ENCODE assay signal across 8 mouse cellular contexts in the genomic region with DNA sequence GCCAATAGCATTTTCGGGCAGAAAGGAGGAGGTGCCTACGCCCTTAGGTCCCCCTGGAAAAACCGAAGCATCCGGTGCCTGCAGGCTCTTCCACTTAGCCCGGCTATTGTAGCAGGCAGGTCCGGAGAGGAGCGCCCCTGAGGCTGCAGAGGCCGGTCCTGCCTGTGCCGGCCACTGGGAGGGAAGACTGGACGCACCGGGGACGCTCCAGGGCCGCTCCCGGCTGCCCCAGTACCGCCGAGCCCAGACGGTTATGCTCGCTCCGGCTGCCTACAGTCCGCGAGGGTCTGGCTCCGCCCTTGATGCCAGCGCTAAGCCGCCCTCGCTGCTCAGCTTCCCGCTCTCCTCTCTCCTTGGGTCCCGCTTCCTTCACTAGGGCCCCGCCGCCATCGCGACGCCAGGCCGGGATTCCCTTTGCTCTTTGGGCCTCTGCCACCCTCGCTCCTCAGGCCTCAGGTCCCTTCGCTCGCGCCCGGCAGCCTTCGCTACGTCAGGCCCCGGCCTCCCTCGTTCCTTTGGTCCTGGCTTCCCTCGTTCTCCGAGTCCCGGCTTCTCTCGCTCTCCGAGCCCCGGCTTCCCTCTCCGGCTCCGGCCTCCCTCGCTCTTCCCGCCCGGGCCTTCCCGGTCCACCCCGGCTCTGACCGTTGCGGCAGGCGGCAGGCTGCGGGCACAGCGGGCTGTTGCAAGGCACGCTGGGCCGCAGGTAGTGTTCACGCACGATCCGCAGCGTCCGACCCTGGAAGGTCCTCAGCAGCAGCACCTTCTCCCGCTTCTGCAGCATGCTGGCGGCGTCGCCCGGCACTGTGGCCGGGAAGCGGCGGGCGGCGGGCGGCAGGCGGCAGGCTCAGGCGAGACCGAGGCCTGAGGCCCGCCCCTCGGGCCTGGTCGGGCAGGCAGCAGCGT. TPM values are rescaled to one million over a fixed set of nuclear protein-coding genes. Genes with fewer than 3 reads are reported as not detected.
A peak's percentile ranks its signal among the peaks of the same experiment; 100 is the strongest.
DNase-seq lines count a peak whose midpoint lies in the region; ATAC-seq and TF ChIP-seq lines count a peak whose summit lies in the region.

No protein-coding gene starts in this region.

- DNase-seq in adrenal gland, postnatal 10 days, result peak; percentile 85
- DNase-seq in embryo, embryonic 9.5 days (ENCODE audit: extremely low spot score), result peak; percentile 87
- peak; percentile 78 to 81 for DNase-seq in left cerebral cortex, postnatal 36 days (ENCODE audit: low spot score in 2 of 2)
- DNase-seq in midbrain, embryonic 10.5 days (ENCODE audit: low spot score), result peak; percentile 86
- DNase-seq in right cerebral cortex, postnatal 36 days (ENCODE audit: low spot score in 2 of 2), result peak; percentile 41 to 42
- peak; percentile 74 to 76 for DNase-seq in urinary bladder, postnatal 4 days (ENCODE audit: low spot score in 2 of 2)

- H3K4me3 ChIP-seq in intestine, postnatal 0 days (ENCODE audit: low read depth, low read length), result peak overlapping the region; percentile 66
- peak overlapping the region; percentile 71 for H3K4me3 ChIP-seq in midbrain, embryonic 10.5 days

- H3K4me1 ChIP-seq in intestine, postnatal 0 days (replicated peaks; ENCODE audit: control insufficient read depth, insufficient read depth, low read length), result no peaks in the 10 kb centered on the region
- peaks cover 25% of the 10 kb centered on the region for H3K4me1 ChIP-seq in midbrain, embryonic 10.5 days

- WGBS in intestine, postnatal 0 days, result under 1% methylated on average over 82 of the region's 85 CpGs
- under 1% methylated on average over 85 of the region's 85 CpGs for WGBS in midbrain, embryonic 10.5 days

- intact Hi-C loops in left cerebral cortex, postnatal 36 days (cut with DNase I), result loop anchor here (2.0 to 10.0 kb wide), 4 partner anchors 396 to 614 kb away; a partner anchor contains a TSS

- peak overlapping the region; percentile 99 for H3K9ac ChIP-seq in intestine, postnatal 0 days (ENCODE audit: low read depth, low read length)

- peak; percentile 76 for ATAC-seq in granulocyte monocyte progenitor cell, adult 5-6 weeks (replicated peaks; ENCODE audit: poor library complexity, severe bottlenecking)
- peak; percentile 81 for ATAC-seq in intestine, postnatal 0 days

- H3K27me3 ChIP-seq in intestine, postnatal 0 days (replicated peaks; ENCODE audit: control insufficient read depth, insufficient read depth, low read length), result no peaks in the 10 kb centered on the region
- H3K27me3 ChIP-seq in midbrain, embryonic 10.5 days (ENCODE audit: low read depth, poor library complexity, severe bottlenecking), result no peaks in the 10 kb centered on the region

- no peaks in the 10 kb centered on the region for H3K9me3 ChIP-seq in intestine, postnatal 0 days (ENCODE audit: control insufficient read depth)
- H3K9me3 ChIP-seq in midbrain, embryonic 10.5 days (replicated peaks), result no peaks in the 10 kb centered on the region

- peak overlapping the region; percentile 82 for H3K4me2 ChIP-seq in intestine, postnatal 0 days (replicated peaks; ENCODE audit: low read depth)

- TF ChIP-seq CTCF in intestine, postnatal 0 days (IDR thresholded peaks at IDR 0.05; ENCODE audit: low read depth), result peak; percentile 40

- peak overlapping the region; percentile 100 for H3K27ac ChIP-seq in intestine, postnatal 0 days (ENCODE audit: low read depth, low read length)
- peak overlapping the region; percentile 99 for H3K27ac ChIP-seq in midbrain, embryonic 10.5 days (replicated peaks)

- H3K36me3 ChIP-seq in intestine, postnatal 0 days (ENCODE audit: control insufficient read depth, insufficient read depth), result 0 out of 2 replicates have a peak, but pooled peaks cover 5% of the 10 kb centered on the region
- H3K36me3 ChIP-seq in midbrain, embryonic 10.5 days, result peaks cover 9% of the 10 kb centered on the region

RNA-seq across cellular contexts. Expression of a gene that starts 0.5 kb away (rescaled TPM):
- total RNA-seq in adrenal gland, postnatal 10 days (2021), result 10 to 100 TPM; 17.3 to 17.4 TPM
- total RNA-seq in granulocyte monocyte progenitor cell, adult 5-6 weeks (2014; fragmentation: Nextera tagmentation), result 13.6 and 16.7 TPM in 2 replicates
- total RNA-seq in granulocyte monocyte progenitor cell, adult 5-6 weeks (2017), result 17.3 and 18.1 TPM in 2 replicates
- polyA plus RNA-seq in intestine, postnatal 0 days (2015; fragmentation: Nextera tagmentation; extraction: Ambion mirVana), result 8.1 and 9.2 TPM in 2 replicates
- 10 to 100 TPM; 25.6 to 32.1 TPM for total RNA-seq in left cerebral cortex, postnatal 36 days (2021)
- polyA plus RNA-seq in midbrain, embryonic 10.5 days (2016; fragmentation: Nextera tagmentation; extraction: Ambion mirVana), result 22.0 and 22.9 TPM in 2 replicates

RNA-seq across cellular contexts. Expression of a gene that starts 44.8 kb away (rescaled TPM):
- 1 to 10 TPM; 2.0 to 3.0 TPM for total RNA-seq in adrenal gland, postnatal 10 days (2021)
- total RNA-seq in granulocyte monocyte progenitor cell, adult 5-6 weeks (2014; fragmentation: Nextera tagmentation), result not detected in 2 replicates
- under 0.01 TPM in 1 of 2 replicates, not detected in the other for total RNA-seq in granulocyte monocyte progenitor cell, adult 5-6 weeks (2017)
- polyA plus RNA-seq in intestine, postnatal 0 days (2015; fragmentation: Nextera tagmentation; extraction: Ambion mirVana), result 0.69 and 0.92 TPM in 2 replicates
- total RNA-seq in left cerebral cortex, postnatal 36 days (2021), result 10 to 100 TPM; 12.6 to 14.6 TPM
- 1.3 and 2.6 TPM in 2 replicates for polyA plus RNA-seq in midbrain, embryonic 10.5 days (2016; fragmentation: Nextera tagmentation; extraction: Ambion mirVana)

RNA-seq across cellular contexts. Expression of a gene that starts 59.2 kb away (rescaled TPM):
- total RNA-seq in adrenal gland, postnatal 10 days (2021), result 10 to 100 TPM; 34.1 to 50.3 TPM
- total RNA-seq in granulocyte monocyte progenitor cell, adult 5-6 weeks (2014; fragmentation: Nextera tagmentation), result 233 and 243 TPM in 2 replicates
- total RNA-seq in granulocyte monocyte progenitor cell, adult 5-6 weeks (2017), result 318 and 327 TPM in 2 replicates
- polyA plus RNA-seq in intestine, postnatal 0 days (2015; fragmentation: Nextera tagmentation; extraction: Ambion mirVana), result 65.7 and 69.8 TPM in 2 replicates
- total RNA-seq in left cerebral cortex, postnatal 36 days (2021), result 10 to 100 TPM; 16.8 to 27.1 TPM
- polyA plus RNA-seq in midbrain, embryonic 10.5 days (2016; fragmentation: Nextera tagmentation; extraction: Ambion mirVana), result 274 and 311 TPM in 2 replicates

Comparison
In these comparisons a context has a peak if more than half of its experiments do, and no peak if none do; other contexts are left out.
1. Peak in every context shown above with its lines: DNase-seq, ATAC-seq, H3K4me3 ChIP-seq and H3K27ac ChIP-seq.
2. RNA of a gene that starts 59.2 kb away (total RNA-seq): 233 to 327 TPM in granulocyte monocyte progenitor cell, adult 5-6 weeks; 34.1 to 50.3 TPM in adrenal gland, postnatal 10 days and 16.8 to 27.1 TPM in left cerebral cortex, postnatal 36 days; every median in the first group is over 4 times any median in the second.